Mouse (Mus musculus) left cerebral cortex, adult 9 months (tissue): ENCODE measurements at regions not wholly inside any gene's neighbourhood (a gene's known extent, or its start where the extent isn't known, plus 50 kb on each side); places are given as distances from the start of the nearest gene placed in this dataset.

ENCODE experiments used
- DNase-seq, 2 experiments: peaks; one replicate each; pipeline ENCODE4 v3.0.0; 2022; ENCODE audit warnings: low spot score in 2 of 2

- no peak for DNase-seq
Measured at GRCm38 (mm10) chr9:68072624-68073023, 232.4 kb downstream of the Vps13c start.

DNA sequence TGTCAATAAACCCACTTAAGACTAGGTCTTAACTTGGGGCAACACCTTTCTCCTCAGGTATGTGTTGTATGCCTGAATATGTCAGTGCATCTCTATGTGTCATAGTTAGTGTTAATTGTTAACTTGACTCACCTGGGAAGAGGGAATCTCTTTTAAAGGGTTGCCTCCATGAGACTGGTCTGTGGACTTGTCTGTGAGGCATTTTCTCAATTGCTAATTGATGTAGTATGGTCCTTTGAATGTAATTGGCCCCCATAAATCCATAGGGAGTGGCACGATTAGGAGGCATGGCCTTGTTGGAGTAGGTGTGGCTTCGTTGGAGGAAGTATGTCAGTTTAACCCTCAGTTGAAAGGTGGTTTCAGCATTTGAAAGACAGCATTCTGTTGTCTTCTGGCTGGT, 237.1 kb downstream of the Vps13c start:
- no peak for DNase-seq

DNA sequence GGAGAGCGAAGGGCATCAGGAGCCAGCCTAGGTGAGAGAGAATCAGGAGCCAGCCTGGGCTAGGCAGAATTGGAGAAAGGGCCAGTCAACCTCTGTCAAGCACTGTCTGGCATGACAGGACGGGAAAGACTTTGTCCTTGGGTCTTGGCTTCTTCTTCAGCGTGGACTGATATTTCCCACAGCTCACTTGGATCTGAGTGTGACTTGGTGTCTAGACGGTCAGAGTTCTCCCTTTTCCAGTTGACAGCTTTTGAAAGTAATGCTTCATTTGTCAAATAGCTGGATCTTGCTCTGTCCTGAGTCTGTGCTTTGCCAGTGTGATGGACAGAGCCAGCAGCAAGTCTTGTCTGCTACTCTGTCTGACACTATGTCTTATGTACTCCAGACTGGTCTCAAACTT, 243.1 kb downstream of the Vps13c start:
- no peak for DNase-seq

DNA sequence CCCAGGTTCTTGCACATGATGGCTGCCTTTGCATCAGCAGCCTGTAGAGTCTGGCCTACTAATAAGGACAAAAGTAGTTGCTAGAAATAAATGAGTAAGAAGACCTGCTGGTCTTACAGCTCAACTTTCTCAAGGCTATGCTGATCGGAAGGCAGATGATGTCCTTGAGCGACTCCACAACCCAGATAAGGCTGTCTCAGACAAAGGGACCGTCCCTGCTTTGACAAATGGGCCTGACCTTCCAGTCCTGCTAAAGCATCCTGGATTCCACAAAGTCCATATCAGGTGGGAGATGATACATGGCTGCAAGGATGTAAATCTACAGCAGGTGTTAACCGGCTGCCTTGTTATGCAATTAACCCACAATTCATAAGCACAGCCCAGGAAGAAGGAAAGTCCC, 244.8 kb downstream of the Vps13c start:
- no peak for DNase-seq

- no peak for DNase-seq
Measured at GRCm38 (mm10) chr9:68094561-68094960, 254.4 kb downstream of the Vps13c start.

GRCm38 (mm10) chr9:68109841-68110240, 269.6 kb downstream of the Vps13c start:
- no peak for DNase-seq

GRCm38 (mm10) chr9:68115151-68115690, 275.0 kb downstream of the Vps13c start:
- DNase-seq = peak in 1 of 2 experiments; percentile 15

DNA sequence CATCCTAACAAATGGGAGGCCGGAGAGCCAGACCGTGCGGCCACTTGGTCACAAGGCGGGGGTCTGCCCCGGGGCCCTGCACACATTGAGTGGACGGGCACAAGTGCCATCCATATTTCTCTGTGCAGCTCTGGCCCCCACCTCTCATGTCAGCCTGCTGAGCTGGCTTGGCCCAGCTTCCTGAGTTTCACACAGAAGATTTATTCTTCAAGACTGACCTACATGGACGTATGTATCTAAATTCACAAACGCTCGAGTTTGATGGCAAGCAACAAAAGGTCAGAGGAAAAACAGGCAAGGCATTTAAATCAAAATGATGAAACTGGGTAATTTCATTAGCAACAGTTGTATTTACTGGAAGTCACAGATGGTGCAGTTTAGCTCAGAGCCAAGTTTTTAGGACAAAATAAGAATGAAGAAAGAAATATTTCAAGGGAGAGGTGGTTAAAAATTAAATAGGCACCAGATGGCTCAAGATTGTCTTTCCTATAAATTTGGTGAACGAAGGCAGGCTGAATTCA, 276.1 kb downstream of the Vps13c start:
- DNase-seq = peak in 1 of 2 experiments; percentile 13

GRCm38 (mm10) chr9:68118266-68118665, 278.1 kb downstream of the Vps13c start:
- no peak for DNase-seq

GRCm38 (mm10) chr9:68122266-68122665, 282.1 kb downstream of the Vps13c start:
- DNase-seq = no peak

- DNase-seq = peak; percentile 10 to 20
Measured at GRCm38 (mm10) chr9:68131263-68131662, 291.1 kb downstream of the Vps13c start.

- no peak for DNase-seq
Measured at GRCm38 (mm10) chr9:68135446-68136050, 295.4 kb downstream of the Vps13c start.

DNA sequence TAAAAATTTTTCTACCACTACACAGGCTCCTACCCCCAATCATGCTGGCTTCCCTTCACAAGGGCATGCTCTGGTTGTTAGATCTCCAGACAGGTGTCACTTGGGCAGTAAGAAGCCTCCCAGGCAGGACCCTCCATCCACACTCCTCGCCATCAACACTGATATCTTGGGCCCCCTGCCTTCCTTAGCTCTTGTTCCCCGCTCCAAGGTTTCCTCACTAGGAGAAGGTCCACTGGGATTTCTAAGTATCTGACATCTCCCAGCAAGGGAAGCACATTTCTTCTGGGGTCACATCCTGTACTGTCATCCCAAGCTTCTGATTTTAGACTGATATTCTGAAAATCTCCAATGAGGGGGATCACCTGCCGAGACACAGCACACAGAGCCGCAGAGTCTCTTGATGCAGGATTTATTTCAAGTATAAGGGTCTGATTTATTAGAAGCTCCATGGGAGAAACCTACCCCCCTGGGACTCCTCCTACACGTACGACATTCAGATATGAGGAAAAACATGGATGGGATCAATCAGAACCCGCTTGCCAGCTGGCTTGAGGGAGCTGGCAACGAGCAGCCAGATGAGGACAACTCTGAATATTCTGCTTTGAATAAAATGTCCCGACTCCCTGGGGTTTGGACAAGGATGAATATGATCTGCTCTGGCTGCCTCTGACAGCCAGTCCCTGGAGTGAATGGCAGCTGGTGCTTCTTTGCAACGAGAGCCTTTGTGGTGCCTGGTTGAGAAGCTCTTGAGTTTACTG, 322.8 kb downstream of the Vps13c start:
- DNase-seq = no peak

- no peak for DNase-seq
Measured at GRCm38 (mm10) chr9:68166556-68166955, 326.4 kb downstream of the Vps13c start.

- DNase-seq = no peak
Measured at GRCm38 (mm10) chr9:68188921-68189320, 348.7 kb downstream of the Vps13c start.

GRCm38 (mm10) chr9:68199831-68200230, 359.6 kb downstream of the Vps13c start:
- no peak for DNase-seq

GRCm38 (mm10) chr9:68201031-68201430, 360.8 kb downstream of the Vps13c start:
- no peak for DNase-seq

GRCm38 (mm10) chr9:68225694-68226093, 385.5 kb downstream of the Vps13c start:
- no peak for DNase-seq

DNA sequence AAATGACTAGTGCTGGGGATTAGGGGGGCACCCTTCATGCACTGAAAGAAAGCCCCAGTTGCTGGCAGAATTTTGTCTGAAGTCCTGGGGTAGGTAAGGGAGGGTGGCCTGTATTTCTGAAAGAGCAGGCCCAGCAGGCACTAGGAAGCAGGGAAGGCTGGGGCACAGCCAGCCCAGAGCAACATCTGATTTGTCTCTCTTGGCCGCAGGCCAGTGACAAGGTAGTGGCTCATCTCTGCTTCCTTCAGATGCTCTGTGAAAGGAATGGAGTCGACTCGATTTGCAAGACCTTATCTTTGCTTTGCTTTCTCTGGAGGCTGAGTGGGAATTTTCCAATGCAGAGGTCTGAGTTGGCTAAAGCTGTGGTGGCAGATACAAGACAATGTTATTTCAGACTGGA, 390.9 kb downstream of the Vps13c start:
- DNase-seq = peak in 1 of 2 experiments; percentile 5

DNA sequence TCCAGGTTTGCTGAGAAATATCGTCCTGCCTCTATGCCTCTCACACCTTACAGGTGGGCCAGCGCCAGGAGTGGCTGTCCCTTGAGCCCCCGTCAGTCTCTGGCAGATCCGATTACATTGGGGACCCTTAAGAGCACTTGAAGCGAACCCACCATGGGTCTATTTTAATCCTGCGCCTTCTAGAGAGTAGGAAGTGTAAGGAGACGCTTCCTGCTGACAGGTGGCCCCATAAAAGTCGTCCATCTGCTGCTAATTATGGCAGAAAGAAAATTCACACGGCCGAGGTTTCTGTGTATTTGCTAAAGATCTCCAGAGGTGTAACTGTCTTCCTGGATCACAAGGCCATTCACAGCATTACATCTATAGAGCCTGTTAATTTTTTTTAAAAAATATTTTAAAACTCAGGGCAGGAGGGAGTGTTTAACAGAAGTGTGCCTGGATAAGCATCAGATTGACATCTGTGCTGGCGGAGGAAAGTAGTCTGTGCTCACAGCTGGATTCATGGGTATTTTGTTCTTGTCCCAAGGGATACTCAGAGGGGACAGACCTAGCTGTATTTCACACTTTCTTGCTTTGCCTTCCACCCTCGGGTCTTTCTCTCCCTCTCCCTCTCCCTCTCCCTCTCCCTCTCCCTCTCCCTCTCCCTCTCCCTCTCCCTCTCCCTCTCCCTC, 394.9 kb downstream of the Vps13c start:
- DNase-seq = peak in 1 of 2 experiments; percentile 4

GRCm38 (mm10) chr9:68239121-68239520, 398.9 kb downstream of the Vps13c start:
- DNase-seq = no peak

GRCm38 (mm10) chr9:68239551-68239950, 399.4 kb downstream of the Vps13c start:
- peak; percentile 13 to 31 for DNase-seq
